Mouse (Mus musculus) spleen, adult 10 weeks (tissue): ENCODE measurements around the gene Rere. TPM values are rescaled to one million over a fixed set of nuclear protein-coding genes. Genes with fewer than 3 reads are reported as not detected.

Source experiments
- polyA plus RNA-seq: library from polyadenylated mRNA; stranded (reverse); fragments of 350-450 nt; fragmentation: Illumina TruSeq; extraction: RNeasy Lipid Tissue Mini Kit (QIAGEN cat#74804); gene quantifications from one replicate; pipeline ENCODE4 v1.2.3, GENCODE M21; 2015; ENCODE audit warnings: low replicate concordance; ENCODE audit not compliant: insufficient read depth

The Rere gene
- polyA plus RNA-seq, result 51.2 TPM

DNA sequence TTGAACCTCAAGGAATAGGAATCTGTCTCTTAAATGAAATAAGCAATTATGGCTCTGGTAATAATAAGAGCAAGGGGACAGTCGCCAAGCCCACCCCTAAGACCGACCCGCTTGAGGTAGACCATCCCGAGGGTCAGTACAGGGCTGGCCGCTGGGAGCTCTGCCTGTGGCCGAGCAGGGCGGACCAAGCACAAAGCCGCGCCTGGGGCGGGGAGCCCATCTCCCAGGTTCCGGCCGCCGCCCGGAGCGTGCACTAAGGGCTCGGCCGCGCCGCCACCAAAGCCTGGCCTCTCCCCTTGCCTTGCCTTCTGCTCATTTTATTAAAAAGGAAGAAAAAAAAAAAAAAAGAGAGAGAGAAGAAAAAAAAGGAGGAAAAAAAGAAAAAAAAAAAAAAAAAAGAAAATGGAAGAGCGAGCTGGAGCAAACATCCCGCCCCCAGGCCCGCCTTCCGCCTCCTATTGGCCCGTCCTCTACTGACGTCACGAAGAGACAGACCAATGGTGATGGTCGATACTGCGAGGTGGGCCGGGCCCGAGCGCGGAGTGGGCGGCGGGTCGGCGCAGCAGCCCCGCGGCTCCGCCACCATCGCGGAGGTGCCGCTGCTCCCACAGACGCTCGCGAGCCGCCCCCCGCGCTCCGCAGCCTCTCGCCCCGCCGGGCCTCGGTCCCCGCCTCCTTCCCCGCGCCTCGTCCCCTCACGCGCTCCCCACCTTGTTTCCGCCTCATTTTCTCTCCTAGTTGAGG lies at the start of gene Rere:
TSS of gene Rere (plus strand) at position 629 of the 744 bp plus-strand sequence.

DNA sequence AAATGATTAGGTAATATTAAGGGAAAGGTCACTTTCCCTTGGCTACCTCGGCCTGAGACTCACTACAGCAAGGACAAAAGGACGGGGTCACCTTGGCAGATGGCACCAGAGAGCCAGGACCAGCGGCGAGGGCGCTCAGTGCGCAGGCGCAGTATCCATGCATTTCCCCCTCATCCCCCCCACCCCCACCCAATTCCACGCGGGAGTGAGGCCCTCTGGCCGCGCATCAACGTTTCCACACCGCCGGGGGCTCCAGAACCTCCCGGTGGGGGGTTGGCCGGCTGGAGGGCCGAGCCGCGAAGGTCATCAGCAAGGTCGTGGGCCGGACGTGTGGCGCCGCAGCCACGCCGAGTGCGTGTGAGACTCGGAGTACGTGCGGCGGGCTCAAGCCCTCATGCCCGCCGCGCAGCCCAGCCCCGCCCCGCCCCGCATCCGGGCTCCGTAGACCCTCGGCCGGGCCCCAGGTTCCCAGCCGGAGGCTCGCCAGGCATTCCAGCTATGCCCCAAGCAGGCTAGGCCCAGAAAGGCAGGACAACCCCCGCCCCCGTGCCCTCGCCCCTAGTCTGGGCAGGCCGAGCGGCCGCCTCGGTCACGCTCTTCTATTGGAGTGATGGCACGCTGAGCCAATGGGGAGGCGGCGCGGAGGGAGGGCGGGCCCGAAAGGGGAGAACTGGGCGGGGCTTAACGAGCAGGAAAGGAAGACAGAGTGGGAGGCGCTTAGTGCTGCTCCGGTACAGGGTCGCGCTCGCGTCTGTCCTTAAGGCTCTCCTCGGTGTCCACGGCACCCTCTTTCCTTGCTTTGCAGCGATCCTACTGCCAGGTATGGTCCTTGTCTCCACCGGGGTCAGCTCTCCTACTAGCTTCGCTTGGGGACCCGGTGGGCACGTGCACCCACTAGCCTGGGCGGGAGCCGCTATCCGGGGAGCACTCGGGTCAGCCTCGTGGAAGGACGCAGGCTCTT lies 44.6 kb upstream of the Rere start, which contains the start of gene Eno1:
TSS of gene Eno1 (plus strand) at position 201 of the 961 bp plus-strand sequence.

DNA sequence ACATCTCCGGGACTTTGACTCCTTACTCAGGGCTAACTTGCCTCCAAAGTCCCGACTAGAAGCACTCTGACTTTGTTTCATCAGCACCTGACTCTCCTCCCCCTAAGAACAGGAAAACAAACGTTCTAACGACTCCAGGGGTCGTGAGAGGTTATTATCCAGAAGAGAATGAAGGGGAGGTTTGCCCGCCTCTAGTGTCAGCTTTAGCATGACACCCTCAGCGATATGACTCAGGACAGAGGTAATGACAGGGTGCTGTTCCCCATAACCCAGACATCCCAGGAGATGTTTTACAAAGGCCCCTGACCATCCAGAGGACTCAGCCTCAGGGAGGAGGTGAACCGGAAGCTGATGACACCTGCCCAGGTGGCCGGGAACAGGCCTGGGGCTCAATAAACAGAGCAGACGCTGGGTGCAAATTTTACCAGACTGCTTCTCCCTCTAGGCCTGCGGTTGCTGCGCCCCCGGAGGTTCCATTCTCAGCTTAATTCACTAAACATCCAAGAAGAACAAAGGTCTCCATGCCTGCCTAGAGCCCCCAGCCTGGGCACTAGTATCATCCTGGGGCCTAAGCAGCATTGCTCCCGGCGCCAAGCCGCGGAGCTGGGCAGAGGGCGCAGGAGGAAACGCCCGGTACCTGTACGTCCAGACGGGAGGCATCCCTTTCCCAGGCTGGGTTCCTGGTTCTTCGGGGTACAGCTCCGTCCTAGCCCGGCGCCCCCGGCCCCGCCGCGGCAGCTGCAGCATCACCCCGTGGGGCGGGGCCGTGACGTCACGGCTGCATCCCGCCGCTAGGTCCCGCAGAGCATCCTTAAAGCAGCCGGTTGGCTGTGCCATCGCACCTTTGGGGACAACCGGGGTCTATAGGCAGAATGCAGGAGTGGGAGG lies 370.2 kb downstream of the Rere start, which contains the start of gene Slc45a1:
TSS of gene Slc45a1 (minus strand) at position 785 of the 888 bp plus-strand sequence.

Other genes with a start within 250 kb of the Rere start
- 8.7 TPM for gene Gpr157, start 194.3 kb upstream of the Rere start, polyA plus RNA-seq
- gene Slc2a5, start 162.4 kb upstream of the Rere start, polyA plus RNA-seq, result not detected
- not detected for gene Slc2a7, start 132.7 kb upstream of the Rere start, polyA plus RNA-seq
- not detected for gene Car6, start 80.3 kb upstream of the Rere start, polyA plus RNA-seq
- 161 TPM for gene Eno1, start 44.9 kb upstream of the Rere start, polyA plus RNA-seq